Comparison of ENCODE assay signal across 8 mouse cellular contexts in the genomic region with DNA sequence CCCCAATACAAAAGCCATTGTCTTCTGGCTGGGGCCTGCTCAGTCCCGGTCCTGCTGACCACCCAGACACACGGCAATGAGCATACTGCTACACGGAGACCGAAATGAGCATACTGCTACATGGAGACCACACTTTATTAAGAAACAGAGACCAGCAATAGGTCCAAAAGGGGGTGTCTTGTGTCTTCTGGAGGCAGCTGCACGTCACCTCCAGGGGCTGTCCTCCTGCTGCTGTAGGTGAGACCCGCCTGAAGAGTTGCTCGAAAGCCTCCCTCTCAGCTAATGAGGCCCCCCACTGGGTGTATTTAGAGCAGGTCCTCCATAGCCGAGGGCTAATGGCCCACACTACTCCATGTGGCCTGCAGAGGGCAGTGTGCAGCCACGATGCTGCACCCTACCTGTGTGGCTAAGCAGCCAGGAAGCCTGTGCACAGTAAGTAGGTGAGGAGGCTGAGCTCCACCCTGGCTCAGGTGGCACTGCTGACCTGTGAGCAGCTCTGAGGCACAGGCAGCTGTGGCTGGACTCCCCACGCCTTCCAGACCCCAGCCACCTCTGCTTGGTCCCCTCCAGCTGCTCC. TPM values are rescaled to one million over a fixed set of nuclear protein-coding genes. Genes with fewer than 3 reads are reported as not detected.
A peak's percentile ranks its signal among the peaks of the same experiment; 100 is the strongest.
DNase-seq lines count a peak whose midpoint lies in the region; ATAC-seq and TF ChIP-seq lines count a peak whose summit lies in the region.

No protein-coding gene starts in this region.

- peaks cover 44% of the 10 kb centered on the region for H3K36me3 ChIP-seq in kidney, embryonic 16.5 days (ENCODE audit: insufficient read depth, low read length)
- H3K36me3 ChIP-seq in liver, embryonic 14.5 days (replicated peaks; ENCODE audit: control insufficient read depth, insufficient read depth, low read depth) = peaks cover 28% of the 10 kb centered on the region
- H3K36me3 ChIP-seq in neural tube, embryonic 11.5 days (ENCODE audit: control insufficient read depth, insufficient read depth, low read length) = peaks cover 14% of the 10 kb centered on the region

- H3K4me3 ChIP-seq in kidney, embryonic 16.5 days (ENCODE audit: low read length) = no peak overlapping the region
- no peak overlapping the region for H3K4me3 ChIP-seq in liver, embryonic 14.5 days (ENCODE audit: insufficient read depth in 1 of 2, low read depth in 2 of 2, low read length in 2 of 2)
- H3K4me3 ChIP-seq in neural tube, embryonic 11.5 days (ENCODE audit: low read depth, low read length) = no peak overlapping the region

- no peaks in the 10 kb centered on the region for H3K27me3 ChIP-seq in kidney, embryonic 16.5 days (ENCODE audit: insufficient read depth, low read length)
- no peaks in the 10 kb centered on the region for H3K27me3 ChIP-seq in liver, embryonic 14.5 days (ENCODE audit: control insufficient read depth, insufficient read depth, low read length)
- H3K27me3 ChIP-seq in neural tube, embryonic 11.5 days (ENCODE audit: control insufficient read depth, insufficient read depth, low read length) = no peaks in the 10 kb centered on the region

- DNase-seq in 3134 (ENCODE audit: extremely low read depth, insufficient read length, low spot score) (peak; percentile 56), ES-CJ7 (ENCODE audit: low read depth, low spot score) (peak; percentile 84)
- DNase-seq in cerebellum, adult 9-11 months = peak; percentile 87
- peak; percentile 45 to 47 for DNase-seq in frontal cortex, postnatal 25 days (ENCODE audit: low spot score in 2 of 2)
- DNase-seq in liver, embryonic 14.5 days (ENCODE audit: low read depth in 3 of 3, low spot score in 3 of 3) = no peak
- peak; percentile 74 for DNase-seq in neural tube, embryonic 11.5 days (ENCODE audit: low spot score)
- peak; percentile 79 for DNase-seq in testis, postnatal 10 days (ENCODE audit: low spot score)

- peak; percentile 99 for TF ChIP-seq CTCF in liver, embryonic 14.5 days (IDR thresholded peaks at IDR 0.05; ENCODE audit: low read depth)

- no peak overlapping the region for H3K27ac ChIP-seq in kidney, embryonic 16.5 days (ENCODE audit: low read length)
- H3K27ac ChIP-seq in liver, embryonic 14.5 days = no peak overlapping the region
- no peak overlapping the region for H3K27ac ChIP-seq in neural tube, embryonic 11.5 days (ENCODE audit: low read depth, low read length)

- TF ChIP-seq EP300 in liver, embryonic 14.5 days (IDR thresholded peaks at IDR 0.05; ENCODE audit: low read depth) = no peak

- H3K4me2 ChIP-seq in kidney, embryonic 16.5 days (replicated peaks; ENCODE audit: low read depth, low read length) = no peak overlapping the region
- no peak overlapping the region for H3K4me2 ChIP-seq in liver, embryonic 14.5 days (ENCODE audit: low read depth)
- no peak overlapping the region for H3K4me2 ChIP-seq in neural tube, embryonic 11.5 days (ENCODE audit: low read depth)

- ATAC-seq in kidney, embryonic 16.5 days (ENCODE audit: low FRiP score, low TSS enrichment) = peak; percentile 68
- peak; percentile 58 for ATAC-seq in liver, embryonic 14.5 days (ENCODE audit: insufficient read depth)
- peak; percentile 48; the same call in 1 of the 2 replicates for ATAC-seq in neural tube, embryonic 11.5 days (ENCODE audit: insufficient read depth, low FRiP score, low TSS enrichment)

- no peak overlapping the region for H3K9ac ChIP-seq in kidney, embryonic 16.5 days (replicated peaks; ENCODE audit: low read length)
- no peak overlapping the region for H3K9ac ChIP-seq in liver, embryonic 14.5 days (replicated peaks)
- H3K9ac ChIP-seq in neural tube, embryonic 11.5 days (ENCODE audit: low read length) = peak overlapping the region; percentile 7; the same call in 1 of the 2 replicates

- no peaks in the 10 kb centered on the region for H3K9me3 ChIP-seq in kidney, embryonic 16.5 days (ENCODE audit: low read length)
- H3K9me3 ChIP-seq in liver, embryonic 14.5 days (ENCODE audit: control insufficient read depth, low read length) = no peaks in the 10 kb centered on the region
- H3K9me3 ChIP-seq in neural tube, embryonic 11.5 days (ENCODE audit: control insufficient read depth, low read length) = no peaks in the 10 kb centered on the region

- WGBS in kidney, embryonic 16.5 days = 39% methylated on average over 10 of the region's 10 CpGs
- WGBS in liver, embryonic 14.5 days (ENCODE audit: insufficient replicate concordance) = 39% methylated on average over 10 of the region's 10 CpGs
- 32% methylated on average over 10 of the region's 10 CpGs for WGBS in neural tube, embryonic 11.5 days

- no peaks in the 10 kb centered on the region for H3K4me1 ChIP-seq in kidney, embryonic 16.5 days (ENCODE audit: insufficient read depth, low read length)
- H3K4me1 ChIP-seq in liver, embryonic 14.5 days (replicated peaks; ENCODE audit: control insufficient read depth in 2 of 2, insufficient read depth in 2 of 2, low read length in 1 of 2) = peaks cover 5 to 8% of the 10 kb centered on the region in 2 experiments
- peaks cover 4% of the 10 kb centered on the region for H3K4me1 ChIP-seq in neural tube, embryonic 11.5 days (ENCODE audit: control insufficient read depth, insufficient read depth, low read length)

RNA-seq across cellular contexts. Expression of gene Lemd2, which starts 14.5 kb away (rescaled TPM):
- 9.7 and 10.0 TPM in 2 replicates for polyA plus RNA-seq in kidney, embryonic 16.5 days (2015; fragmentation: Nextera tagmentation; extraction: Ambion mirVana)
- 15.5 and 16.4 TPM in 2 replicates for polyA plus RNA-seq in liver, embryonic 14.5 days (2012; rRNA removed)
- polyA plus RNA-seq in liver, embryonic 14.5 days (2014; fragmentation: Nextera tagmentation; extraction: Ambion mirVana) = 3.1 and 3.7 TPM in 2 replicates
- 15.9 and 17.9 TPM in 2 replicates for polyA plus RNA-seq in neural tube, embryonic 11.5 days (2014; fragmentation: Nextera tagmentation; extraction: Ambion mirVana)

RNA-seq across cellular contexts. Expression of gene Ip6k3, which starts 22.1 kb away (rescaled TPM):
- polyA plus RNA-seq in kidney, embryonic 16.5 days (2015; fragmentation: Nextera tagmentation; extraction: Ambion mirVana) = 0.15 and 0.19 TPM in 2 replicates
- 0.02 TPM in 1 of 2 replicates, not detected in the other for polyA plus RNA-seq in liver, embryonic 14.5 days (2012; rRNA removed)
- polyA plus RNA-seq in liver, embryonic 14.5 days (2014; fragmentation: Nextera tagmentation; extraction: Ambion mirVana) = 0.04 TPM in 1 of 2 replicates, not detected in the other
- 0.25 and 0.26 TPM in 2 replicates for polyA plus RNA-seq in neural tube, embryonic 11.5 days (2014; fragmentation: Nextera tagmentation; extraction: Ambion mirVana)

RNA-seq across cellular contexts. Expression of gene Uqcc2, which starts 56.0 kb away (rescaled TPM):
- polyA plus RNA-seq in kidney, embryonic 16.5 days (2015; fragmentation: Nextera tagmentation; extraction: Ambion mirVana) = 266 TPM in 2 replicates
- 73.6 and 129 TPM in 2 replicates for polyA plus RNA-seq in liver, embryonic 14.5 days (2012; rRNA removed)
- polyA plus RNA-seq in liver, embryonic 14.5 days (2014; fragmentation: Nextera tagmentation; extraction: Ambion mirVana) = 204 and 208 TPM in 2 replicates
- 345 and 346 TPM in 2 replicates for polyA plus RNA-seq in neural tube, embryonic 11.5 days (2014; fragmentation: Nextera tagmentation; extraction: Ambion mirVana)

Comparison
In these comparisons a context has a peak if more than half of its experiments do, and no peak if none do; other contexts are left out.
1. DNase-seq: peak in 3134 (single experiment), ES-CJ7 (single experiment), cerebellum, adult 9-11 months (single experiment), frontal cortex, postnatal 25 days (2 of 2), neural tube, embryonic 11.5 days (single experiment) and testis, postnatal 10 days (single experiment); none in liver, embryonic 14.5 days (0 of 3).
2. Peak in every context shown above with its lines, with median percentiles within 50 percentile points of each other: ATAC-seq.